Mouse (Mus musculus): ENCODE data around the gene Panx1. TPM values are rescaled to one million over a fixed set of nuclear protein-coding genes. Genes with fewer than 3 reads are reported as not detected.

The Panx1 gene
- polyA plus RNA-seq, 1 experiment, result 52.9 TPM

GRCm38 (mm10) chr9:14966787-14967186, 78.5 kb downstream of the Panx1 start:
- Histone ChIP-seq H3K27me3 (ENCODE audit: control insufficient read depth, insufficient read depth, low read length) (no peaks in the 10 kb centered on the region), H3K4me1 (ENCODE audit: control insufficient read depth, insufficient read depth, insufficient read length) (no peaks in the 10 kb centered on the region), H3K4me3 (ENCODE audit: extremely low read depth, insufficient read depth, insufficient read length) (no peak overlapping the region), H3K27ac (ENCODE audit: insufficient read depth, low read length) (no peak overlapping the region), H3K36me3 (ENCODE audit: control insufficient read depth, insufficient read depth, low read length) (no peaks in the 10 kb centered on the region)
- TF ChIP-seq POLR2A (IDR thresholded peaks at IDR 0.05; ENCODE audit: low read depth, low read length), result no peak
- 22% methylated on average over 4 of the region's 4 CpGs for WGBS
- DNase-seq (ENCODE audit: low read depth in 1 of 2, low spot score in 2 of 2), result peak in 1 of 2 experiments; percentile 11

GRCm38 (mm10) chr9:14965368-14965767, 79.9 kb downstream of the Panx1 start:
- Histone ChIP-seq H3K4me3 (ENCODE audit: extremely low read depth, insufficient read depth, insufficient read length) (no peak overlapping the region), H3K36me3 (ENCODE audit: control insufficient read depth, insufficient read depth, low read length) (no peaks in the 10 kb centered on the region), H3K27me3 (ENCODE audit: control insufficient read depth, insufficient read depth, low read length) (no peaks in the 10 kb centered on the region), H3K4me1 (ENCODE audit: control insufficient read depth, insufficient read depth, insufficient read length) (no peaks in the 10 kb centered on the region), H3K27ac (ENCODE audit: insufficient read depth, low read length) (no peak overlapping the region)
- DNase-seq (ENCODE audit: low read depth in 1 of 2, low spot score in 2 of 2), result no peak
- TF ChIP-seq CTCF (IDR thresholded peaks at IDR 0.05; ENCODE audit: extremely low read depth, insufficient read depth, insufficient read length, insufficient replicate concordance) (no peak), POLR2A (IDR thresholded peaks at IDR 0.05; ENCODE audit: low read depth, low read length) (no peak)

- H3K4me1 ChIP-seq (ENCODE audit: control insufficient read depth, insufficient read depth, insufficient read length), result no peaks in the 10 kb centered on the region
- H3K4me3 ChIP-seq (ENCODE audit: extremely low read depth, insufficient read depth, insufficient read length), result no peak overlapping the region
- WGBS, result 100% methylated on average over 1 of the region's 1 CpGs
- no peaks in the 10 kb centered on the region for H3K27me3 ChIP-seq (ENCODE audit: control insufficient read depth, insufficient read depth, low read length)
- no peak overlapping the region for H3K27ac ChIP-seq (ENCODE audit: insufficient read depth, low read length)
- no peaks in the 10 kb centered on the region for H3K36me3 ChIP-seq (ENCODE audit: control insufficient read depth, insufficient read depth, low read length)
- DNase-seq (ENCODE audit: low read depth in 1 of 2, low spot score in 2 of 2), result no peak
- TF ChIP-seq POLR2A (IDR thresholded peaks at IDR 0.05; ENCODE audit: low read depth, low read length) (no peak), CTCF (IDR thresholded peaks at IDR 0.05; ENCODE audit: extremely low read depth, insufficient read depth, insufficient read length, insufficient replicate concordance) (no peak)
Observed at GRCm38 (mm10) chr9:14962769-14963168, 82.5 kb downstream of the Panx1 start.

GRCm38 (mm10) chr9:14954659-14955058, 90.6 kb downstream of the Panx1 start:
- no peak overlapping the region for H3K4me3 ChIP-seq (ENCODE audit: extremely low read depth, insufficient read depth, insufficient read length)
- TF ChIP-seq CTCF (IDR thresholded peaks at IDR 0.05; ENCODE audit: extremely low read depth, insufficient read depth, insufficient read length, insufficient replicate concordance) (no peak), POLR2A (IDR thresholded peaks at IDR 0.05; ENCODE audit: low read depth, low read length) (no peak)
- H3K4me1 ChIP-seq (ENCODE audit: control insufficient read depth, insufficient read depth, insufficient read length), result no peaks in the 10 kb centered on the region
- DNase-seq (ENCODE audit: low read depth in 1 of 2, low spot score in 2 of 2), result no peak
- H3K27ac ChIP-seq (ENCODE audit: insufficient read depth, low read length), result no peak overlapping the region
- no peaks in the 10 kb centered on the region for H3K36me3 ChIP-seq (ENCODE audit: control insufficient read depth, insufficient read depth, low read length)
- H3K27me3 ChIP-seq (ENCODE audit: control insufficient read depth, insufficient read depth, low read length), result no peaks in the 10 kb centered on the region
- WGBS, result 57% methylated on average over 1 of the region's 1 CpGs

Other genes with a start within 250 kb of the Panx1 start
- 4.6 and 6.0 TPM in 2 replicates for gene Gpr83, start 185.3 kb downstream of the Panx1 start, polyA plus RNA-seq (2012; rRNA removed)
- gene Izumo1r, start 141.5 kb downstream of the Panx1 start, polyA plus RNA-seq (2012; rRNA removed), result 37.6 and 41.4 TPM in 2 replicates
- gene Hephl1, start 66.6 kb upstream of the Panx1 start, polyA plus RNA-seq (2012; rRNA removed), result not detected in 2 replicates
- 0.39 and 0.54 TPM in 2 replicates for gene Vstm5, start 193.6 kb upstream of the Panx1 start, polyA plus RNA-seq (2012; rRNA removed)
- 21.2 and 32.5 TPM in 2 replicates for gene Med17, start 234.5 kb upstream of the Panx1 start, polyA plus RNA-seq (2012; rRNA removed)